Comparison of ENCODE assay signal across 22 mouse cellular contexts in genomic region chr1:54931231-54931630, GRCm38 (mm10).
"Had no signal": no experiment of that assay in that cellular context is flagged by ENCODE, and none has a peak within 500 bp of the region (broad histone marks: within the 10 kb centered on the region; RNA-seq: fewer than 3 reads in every experiment).

No protein-coding gene starts in this region.

- H3K4me3 ChIP-seq: lung, embryonic 15.5 days; megakaryocyte, embryonic 14.5 days; midbrain, embryonic 10.5 days; midbrain, embryonic 12.5 days; myocyte; neural tube, embryonic 13.5 days; neural tube, embryonic 15.5 days had no signal

- DNase-seq: liver, postnatal 0 days; lung, adult 2 months; lung, postnatal 14 days; lung, postnatal 4 days; midbrain, embryonic 14.5 days; retina, postnatal 1 day; right cerebral cortex, adult 18-20 months; right cerebral cortex, postnatal 25 days; right cerebral cortex, postnatal 4 days; spleen, adult 18-20 months; thymus, adult 18-20 months; thymus, postnatal 14 days; thymus, postnatal 36 days had no signal

- H3K36me3 ChIP-seq: lung, embryonic 15.5 days; midbrain, embryonic 10.5 days; midbrain, embryonic 12.5 days; neural tube, embryonic 13.5 days; neural tube, embryonic 15.5 days had no signal

- H3K4me2 ChIP-seq: lung, embryonic 15.5 days; midbrain, embryonic 12.5 days; neural tube, embryonic 13.5 days; neural tube, embryonic 15.5 days had no signal

- H3K27ac ChIP-seq: lung, embryonic 15.5 days; midbrain, embryonic 10.5 days; midbrain, embryonic 12.5 days; neural tube, embryonic 13.5 days; neural tube, embryonic 15.5 days had no signal

- H3K9ac ChIP-seq: liver, postnatal 0 days; lung, embryonic 15.5 days; midbrain, embryonic 12.5 days; neural tube, embryonic 13.5 days; neural tube, embryonic 15.5 days had no signal

- H3K27me3 ChIP-seq: lung, embryonic 15.5 days; midbrain, embryonic 12.5 days; neural tube, embryonic 13.5 days; neural tube, embryonic 15.5 days had no signal

- ATAC-seq: liver, postnatal 0 days; lung, postnatal 0 days; midbrain, embryonic 16.5 days had no signal

- H3K9me3 ChIP-seq: lung, embryonic 15.5 days; midbrain, embryonic 10.5 days; midbrain, embryonic 12.5 days; neural tube, embryonic 13.5 days; neural tube, embryonic 15.5 days had no signal
